Mouse (Mus musculus) hindbrain, embryonic 11.5 days (tissue): ENCODE measurements around the gene Eif2b5. TPM values are rescaled to one million over a fixed set of nuclear protein-coding genes. Genes with fewer than 3 reads are reported as not detected.
A peak's percentile ranks its signal among the peaks of the same experiment; 100 is the strongest.

Experiments used
- ATAC-seq: fragments of 200-750 bp; cut with Nextera tagmentation; 2 replicates; pipeline ENCODE4 v1.8.0; 2017; ENCODE audit warnings: mild to moderate bottlenecking, moderate TSS enrichment, moderate library complexity; ENCODE audit not compliant: low FRiP score
- DNase-seq: peaks from one replicate; pipeline ENCODE4 v3.0.0-alpha.2; 2015; ENCODE audit warnings: low spot score
- H3K27ac ChIP-seq: fragments of 300-500 bp; sonication (generic); 2 replicates; pipeline ENCODE4 v1.5.1; 2014; ENCODE audit warnings: mild to moderate bottlenecking, low read depth, low read length
- H3K27me3 ChIP-seq: fragments of 300-500 bp; sonication (generic); 2 replicates; pipeline ENCODE4 v1.6.1; 2014; ENCODE audit warnings: mild to moderate bottlenecking, low read length, moderate library complexity, mixed read lengths; ENCODE audit not compliant: control insufficient read depth, insufficient read depth
- H3K36me3 ChIP-seq: fragments of 300-500 bp; sonication (generic); 2 replicates; pipeline ENCODE4 v1.6.1; 2014; ENCODE audit warnings: mild to moderate bottlenecking, low read length, moderate library complexity, mixed read lengths; ENCODE audit not compliant: control insufficient read depth, insufficient read depth
- H3K4me1 ChIP-seq: fragments of 300-500 bp; sonication (generic); replicated peaks from 2 replicates; pipeline ENCODE4 v1.6.1; 2014; ENCODE audit warnings: low read length, mixed read lengths; ENCODE audit not compliant: control insufficient read depth, insufficient read depth
- H3K4me2 ChIP-seq: fragments of 300-500 bp; sonication (generic); replicated peaks from 2 replicates; pipeline ENCODE4 v1.6.1; 2014; ENCODE audit warnings: mild to moderate bottlenecking, low read depth, low read length
- H3K4me3 ChIP-seq: fragments of 300-500 bp; sonication (generic); 2 replicates; pipeline ENCODE4 v1.5.1; 2014; ENCODE audit warnings: low read depth, low read length
- H3K9ac ChIP-seq: fragments of 300-500 bp; sonication (generic); 2 replicates; pipeline ENCODE4 v1.6.1; 2014; ENCODE audit warnings: low read depth, low read length
- H3K9me3 ChIP-seq: fragments of 300-500 bp; sonication (generic); 2 replicates; pipeline ENCODE4 v1.6.1; 2016; ENCODE audit warnings: low read length; ENCODE audit not compliant: control insufficient read depth
- WGBS: fragments of 180-500 bp; shearing (Covaris S2); extraction: QIAGEN DNeasy Blood & Tissue Kit; methylation state at CpG from one replicate; pipeline ENCODE4 v1.1.7; 2014; 5-methylcytosine and 5-hydroxymethylcytosine counted together
- polyA plus RNA-seq: library from polyadenylated mRNA; unstranded; fragments of >200 nt; fragmentation: Nextera tagmentation; extraction: Ambion mirVana; gene quantifications from 2 replicates; pipeline ENCODE4 v1.2.1, GENCODE M21; 2014

Eif2b5 gene
- polyA plus RNA-seq, 1 experiment from 2014 or later = 139 TPM

DNA sequence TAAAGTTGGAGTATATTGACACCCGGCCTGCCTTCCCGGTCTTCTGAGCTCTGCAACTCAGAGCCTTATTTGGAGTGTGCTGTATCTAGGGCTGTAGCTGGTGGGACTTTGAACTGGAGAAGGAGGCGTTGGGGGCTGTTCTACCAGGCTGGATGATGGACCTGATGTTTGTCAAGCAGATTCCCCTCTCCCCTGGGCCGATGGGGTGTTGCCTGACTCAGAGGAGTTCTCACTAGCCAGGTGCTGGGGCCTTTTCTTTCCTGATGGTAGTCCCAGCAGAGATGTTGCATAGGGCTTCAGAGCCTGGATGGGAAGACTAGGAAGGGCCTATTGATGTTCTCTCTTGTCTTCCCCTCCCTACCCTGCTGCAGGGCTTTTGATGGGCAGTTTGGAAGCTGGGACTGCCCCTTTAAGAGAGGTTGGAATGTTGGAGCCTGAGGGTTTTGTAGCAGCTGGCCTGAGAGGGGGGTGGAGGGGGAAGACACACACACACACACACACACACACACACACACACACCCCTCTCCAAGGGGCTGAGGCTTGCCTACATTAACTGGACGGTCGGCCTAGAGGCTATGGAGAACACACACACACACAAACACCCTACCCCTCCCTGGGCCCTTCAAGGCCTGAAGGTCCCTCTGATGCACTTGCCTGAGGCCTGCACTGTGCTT is 19.2 kb downstream of the Eif2b5 start:
- no peaks in the 10 kb centered on the region for H3K36me3 ChIP-seq
- H3K9ac ChIP-seq = peak overlapping the region; percentile 95
- peaks cover 3% of the 10 kb centered on the region for H3K4me1 ChIP-seq
- peak overlapping the region; percentile 80 for H3K4me2 ChIP-seq
- DNase-seq (peak; percentile 79), ATAC-seq (peak; percentile 80)
- peak overlapping the region; percentile 87 for H3K4me3 ChIP-seq
- H3K27ac ChIP-seq = peak overlapping the region; percentile 87
- H3K27me3 ChIP-seq = no peaks in the 10 kb centered on the region
- WGBS = 1% methylated on average over 6 of the region's 6 CpGs
- no peaks in the 10 kb centered on the region for H3K9me3 ChIP-seq

GRCm38 (mm10) chr16:20523886-20524285 is 25.3 kb downstream of the Eif2b5 start:
- Histone ChIP-seq H3K27ac (no peak overlapping the region), H3K9ac (no peak overlapping the region), H3K9me3 (no peaks in the 10 kb centered on the region), H3K4me2 (no peak overlapping the region), H3K36me3 (peaks cover 29% of the 10 kb centered on the region), H3K4me3 (no peak overlapping the region), H3K4me1 (peaks cover 3% of the 10 kb centered on the region; the same call in 1 of the 2 replicates), H3K27me3 (no peaks in the 10 kb centered on the region)
- no peak for DNase-seq
- 87% methylated on average over 10 of the region's 10 CpGs for WGBS
- ATAC-seq = no peak

DNA sequence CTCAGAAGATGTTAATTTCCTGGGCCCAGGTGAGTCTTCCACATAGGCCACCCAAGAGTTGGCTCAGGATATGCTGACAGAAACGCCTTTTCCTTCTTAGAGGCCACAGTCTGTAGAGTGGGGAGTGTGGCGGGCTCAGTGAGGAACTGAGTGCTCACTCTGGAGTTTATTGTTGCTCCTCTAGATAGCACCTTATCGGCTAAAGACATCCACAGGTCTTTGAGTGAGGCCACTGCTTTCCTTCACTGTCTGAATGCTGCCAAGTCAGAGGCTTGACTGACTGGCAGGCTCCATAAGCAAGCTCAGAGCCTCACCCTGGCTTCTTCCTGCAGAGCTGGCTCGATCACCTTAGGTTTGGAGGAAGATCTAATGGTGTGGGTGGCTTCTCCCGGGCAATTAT is 30.2 kb downstream of the Eif2b5 start:
- ATAC-seq = no peak
- WGBS = 93% methylated on average over 5 of the region's 5 CpGs
- Histone ChIP-seq H3K27me3 (no peaks in the 10 kb centered on the region), H3K9me3 (no peaks in the 10 kb centered on the region), H3K4me2 (no peak overlapping the region), H3K4me3 (no peak overlapping the region), H3K9ac (no peak overlapping the region), H3K27ac (no peak overlapping the region), H3K36me3 (peaks cover 30% of the 10 kb centered on the region), H3K4me1 (no peaks in the 10 kb centered on the region)
- no peak for DNase-seq

GRCm38 (mm10) chr16:20529375-20529774 is 30.8 kb downstream of the Eif2b5 start:
- no peak overlapping the region for H3K4me3 ChIP-seq
- no peak overlapping the region for H3K4me2 ChIP-seq
- no peak overlapping the region for H3K9ac ChIP-seq
- no peaks in the 10 kb centered on the region for H3K9me3 ChIP-seq
- ATAC-seq (no peak), DNase-seq (no peak)
- H3K36me3 ChIP-seq = peaks cover 26% of the 10 kb centered on the region
- WGBS = 97% methylated on average over 1 of the region's 1 CpGs
- no peak overlapping the region for H3K27ac ChIP-seq
- H3K27me3 ChIP-seq = no peaks in the 10 kb centered on the region
- no peaks in the 10 kb centered on the region for H3K4me1 ChIP-seq

DNA sequence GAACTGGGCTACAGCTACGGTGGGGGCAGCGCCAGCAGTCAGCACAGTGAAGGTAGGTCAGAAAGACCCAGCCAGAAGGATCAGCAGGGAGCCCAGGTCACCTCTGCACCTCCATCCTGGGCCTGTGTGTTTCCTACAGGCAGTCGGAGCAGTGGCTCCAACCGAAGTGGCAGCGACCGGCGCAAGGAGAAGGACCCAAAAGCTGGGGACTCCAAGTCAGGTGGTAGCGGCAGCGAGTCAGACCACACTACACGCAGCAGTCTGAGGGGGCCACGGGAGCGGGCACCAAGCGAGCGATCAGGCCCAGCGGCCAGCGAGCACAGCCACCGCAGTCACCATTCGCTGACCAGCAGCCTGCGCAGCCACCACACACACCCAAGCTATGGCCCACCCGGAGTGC is 32.3 kb downstream of the Eif2b5 start:
- H3K27me3 ChIP-seq = no peaks in the 10 kb centered on the region
- no peak overlapping the region for H3K4me3 ChIP-seq
- H3K9me3 ChIP-seq = no peaks in the 10 kb centered on the region
- H3K9ac ChIP-seq = no peak overlapping the region
- H3K4me2 ChIP-seq = no peak overlapping the region
- DNase-seq = no peak
- H3K27ac ChIP-seq = no peak overlapping the region
- ATAC-seq = no peak
- no peaks in the 10 kb centered on the region for H3K4me1 ChIP-seq
- H3K36me3 ChIP-seq = peaks cover 17% of the 10 kb centered on the region
- 95% methylated on average over 19 of the region's 20 CpGs for WGBS

DNA sequence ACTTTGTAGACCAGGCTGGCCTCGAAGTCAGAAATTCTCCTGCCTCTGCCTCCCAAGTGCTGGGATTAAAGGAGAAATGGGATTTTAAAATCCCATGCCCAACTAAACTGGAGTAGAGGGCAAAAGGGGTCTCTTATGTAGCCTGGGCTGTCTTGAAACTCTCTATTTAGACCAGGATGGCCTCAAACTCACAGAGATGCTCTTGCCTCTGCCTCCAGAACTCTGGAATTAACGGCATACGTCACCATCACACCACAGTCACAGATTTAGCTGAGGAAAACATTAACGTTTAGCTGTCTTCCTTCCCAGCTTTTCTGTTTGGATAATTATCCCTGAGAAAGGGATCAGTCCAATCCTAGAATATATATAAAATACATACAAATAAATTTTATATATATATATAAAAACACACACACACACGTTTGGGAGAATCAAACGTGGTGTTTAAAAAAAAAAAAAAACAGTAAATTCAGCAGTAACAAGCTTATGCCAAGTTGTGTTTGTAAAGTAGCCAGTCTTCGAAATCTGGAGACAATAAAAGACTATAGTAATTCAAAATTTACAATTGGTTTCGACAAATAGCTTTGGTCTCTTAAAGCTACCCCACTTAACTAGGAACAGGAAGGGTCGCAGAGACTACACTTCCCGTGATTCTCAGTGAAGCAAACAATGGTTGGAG is 36.1 kb downstream of the Eif2b5 start:
- H3K9me3 ChIP-seq = no peaks in the 10 kb centered on the region
- no peak overlapping the region for H3K27ac ChIP-seq
- ATAC-seq = no peak; the same call in 1 of the 2 replicates
- no peak for DNase-seq
- H3K4me1 ChIP-seq = peaks cover 11% of the 10 kb centered on the region; the same call in 1 of the 2 replicates
- no peak overlapping the region for H3K9ac ChIP-seq
- H3K4me2 ChIP-seq = no peak overlapping the region
- 0 out of 2 replicates have a peak, but pooled peaks cover 9% of the 10 kb centered on the region for H3K36me3 ChIP-seq
- no peaks in the 10 kb centered on the region for H3K27me3 ChIP-seq
- 50% methylated on average over 10 of the region's 10 CpGs for WGBS
- peak overlapping the region; percentile 89; the same call in 1 of the 2 replicates for H3K4me3 ChIP-seq

- under 1% methylated on average over 52 of the region's 52 CpGs for WGBS
- no peaks in the 10 kb centered on the region for H3K9me3 ChIP-seq
- peaks cover 11% of the 10 kb centered on the region; the same call in 1 of the 2 replicates for H3K4me1 ChIP-seq
- H3K27me3 ChIP-seq = no peaks in the 10 kb centered on the region
- DNase-seq = peak; percentile 97
- H3K9ac ChIP-seq = peak within 1 kb of the TSS; percentile 94
- ATAC-seq = peak; percentile 97
- peak within 1 kb of the TSS; percentile 89 for H3K4me3 ChIP-seq
- peak within 1 kb of the TSS; percentile 76 for H3K4me2 ChIP-seq
- H3K36me3 ChIP-seq = peaks cover 11% of the 10 kb centered on the region; the same call in 1 of the 2 replicates
- H3K27ac ChIP-seq = peak within 1 kb of the TSS; percentile 75
Measured at GRCm38 (mm10) chr16:20535296-20536080, 36.9 kb downstream of the Eif2b5 start, which contains the start of gene Ap2m1. Gene Ap2m1 (plus strand): TSS chr16:20535478.

DNA sequence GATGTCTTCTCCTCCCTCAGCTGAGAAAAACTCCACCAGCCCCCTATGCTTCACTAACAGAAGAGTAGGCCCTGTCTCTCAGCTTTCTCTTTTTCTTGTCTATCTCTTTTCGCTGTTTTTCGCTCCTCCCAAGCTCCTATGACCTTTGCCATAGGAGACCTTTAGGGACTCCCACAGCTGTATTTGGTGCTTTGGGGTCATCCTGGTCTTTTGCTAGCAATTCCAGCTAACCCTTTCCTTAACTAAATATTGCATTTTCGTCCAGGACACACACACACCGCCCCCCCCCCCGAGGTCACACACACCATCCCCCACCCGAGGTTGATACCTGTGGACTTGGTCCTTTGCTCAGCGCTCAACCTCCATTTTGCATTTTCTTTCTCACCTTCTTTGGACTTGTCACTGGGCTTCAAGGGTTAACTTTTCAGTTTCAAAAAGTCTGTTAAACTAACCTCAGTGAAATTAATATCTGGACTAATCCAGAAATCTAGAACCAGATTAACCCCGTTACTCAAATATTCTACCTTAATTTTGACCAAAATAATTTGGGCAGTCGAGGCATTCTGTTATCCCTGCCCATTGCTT is 37.6 kb downstream of the Eif2b5 start:
- Histone ChIP-seq H3K4me2 (peak overlapping the region; percentile 76), H3K9me3 (no peaks in the 10 kb centered on the region), H3K27ac (peak overlapping the region; percentile 75; the same call in 1 of the 2 replicates), H3K27me3 (no peaks in the 10 kb centered on the region), H3K4me1 (peaks cover 11% of the 10 kb centered on the region; the same call in 1 of the 2 replicates), H3K4me3 (peak overlapping the region; percentile 89), H3K36me3 (peaks cover 10% of the 10 kb centered on the region; the same call in 1 of the 2 replicates), H3K9ac (peak overlapping the region; percentile 94)
- ATAC-seq (no peak), DNase-seq (no peak)
- 33% methylated on average over 9 of the region's 9 CpGs for WGBS
